Mouse (Mus musculus) neutrophil, adult 65 days (primary cell): ENCODE results near the gene Apeh. TPM values are rescaled to one million over a fixed set of nuclear protein-coding genes. Genes with fewer than 3 reads are reported as not detected.

Experiments used
- total RNA-seq: library from RNA; stranded (reverse); gene quantifications from 2 replicates; pipeline ENCODE4 v1.2.4, GENCODE M21; 2023

The Apeh gene
- 42.5 and 52.9 TPM in 2 replicates for total RNA-seq

GRCm38 (mm10) chr9:108094184-108094941 lies at the start of gene Apeh:
Gene Apeh (minus strand): TSS chr9:108094606.

GRCm38 (mm10) chr9:108082988-108083431 lies 11.4 kb downstream of the Apeh start, which contains the start of gene Rnf123:
Gene Rnf123 (minus strand): TSS chr9:108083346.

GRCm38 (mm10) chr9:108080168-108080567 lies 14.2 kb downstream of the Apeh start, which contains the start of gene Mst1:
Gene Mst1 (plus strand): TSS chr9:108080436.

GRCm38 (mm10) chr9:108052885-108053664 lies 41.3 kb downstream of the Apeh start, which contains the start of gene Amigo3:
Gene Amigo3 (plus strand): TSS chr9:108053159.

GRCm38 (mm10) chr9:108049016-108049455 lies 45.4 kb downstream of the Apeh start, which contains the start of gene Gmppb:
Gene Gmppb (plus strand): TSS chr9:108049242.

Other genes with a start within 250 kb of the Apeh start
- 49.9 and 76.4 TPM in 2 replicates for gene Rbm6, start 221.4 kb downstream of the Apeh start, total RNA-seq
- gene Mon1a, start 206.5 kb downstream of the Apeh start, total RNA-seq: 9.3 and 9.5 TPM in 2 replicates
- 0.29 and 0.69 TPM in 2 replicates for gene Mst1r, start 187.7 kb downstream of the Apeh start, total RNA-seq
- not detected in 2 replicates for gene Actl11, start 166.1 kb downstream of the Apeh start, total RNA-seq
- not detected in 2 replicates for gene Camkv, start 158.9 kb downstream of the Apeh start, total RNA-seq
- 19.4 and 24.4 TPM in 2 replicates for gene Traip, start 144.5 kb downstream of the Apeh start, total RNA-seq
- 71.8 and 86.9 TPM in 2 replicates for gene Uba7, start 119.1 kb downstream of the Apeh start, total RNA-seq
- 0.41 TPM in 1 of 2 replicates, not detected in the other for gene Gm20661, start 111.5 kb downstream of the Apeh start, total RNA-seq
- 1.6 and 1.9 TPM in 2 replicates for gene Inka1, start 108.7 kb downstream of the Apeh start, total RNA-seq
- not detected in 2 replicates for gene Cdhr4, start 102.1 kb downstream of the Apeh start, total RNA-seq
- gene Gm20662, start 98.3 kb downstream of the Apeh start, total RNA-seq: not detected in 2 replicates
- 111 and 125 TPM in 2 replicates for gene Ip6k1, start 92.1 kb downstream of the Apeh start, total RNA-seq
- gene Gmppb, start 45.4 kb downstream of the Apeh start, total RNA-seq: 22.0 and 22.4 TPM in 2 replicates
- 4.5 and 5.6 TPM in 2 replicates for gene Amigo3, start 41.4 kb downstream of the Apeh start, total RNA-seq
- gene Mst1, start 14.2 kb downstream of the Apeh start, total RNA-seq: not detected in 2 replicates
- gene Rnf123, start 11.3 kb downstream of the Apeh start, total RNA-seq: 40.6 and 40.9 TPM in 2 replicates
- gene Bsn, start 95.8 kb upstream of the Apeh start, total RNA-seq: 0.27 and 0.51 TPM in 2 replicates
- 4.5 and 4.8 TPM in 2 replicates for gene Dag1, start 169.4 kb upstream of the Apeh start, total RNA-seq
- gene Nicn1, start 195.8 kb upstream of the Apeh start, total RNA-seq: 0.75 and 1.5 TPM in 2 replicates
- gene Amt, start 202.2 kb upstream of the Apeh start, total RNA-seq: not detected in 2 replicates
- gene Rhoa, start 211.5 kb upstream of the Apeh start, total RNA-seq: 447 and 476 TPM in 2 replicates
- 10.6 and 11.2 TPM in 2 replicates for gene Tcta, start 211.6 kb upstream of the Apeh start, total RNA-seq
- 1,218 and 1,262 TPM in 2 replicates for gene Gpx1, start 244.3 kb upstream of the Apeh start, total RNA-seq